Mouse (Mus musculus) right cerebral cortex, postnatal 14 days (tissue): ENCODE data around the gene Btf3.

Source experiments
- DNase-seq: peaks from one replicate; pipeline ENCODE4 v3.0.0; 2022

Gene Btf3

GRCm38 (mm10) chr13:98316480-98317245, at the start of gene Btf3:
TSS of gene Btf3 (minus strand) at chr13:98317006.
- DNase-seq: peak; percentile 95

GRCm38 (mm10) chr13:98365766-98366421, 49.1 kb upstream of the Btf3 start:
- DNase-seq: no peak

- DNase-seq: no peak
These were observed 48.3 kb upstream of the Btf3 start for GRCm38 (mm10) chr13:98365081-98365480.

- DNase-seq: no peak
These were observed 46.2 kb upstream of the Btf3 start for GRCm38 (mm10) chr13:98363046-98363445.

GRCm38 (mm10) chr13:98361161-98361560, 44.4 kb upstream of the Btf3 start:
- DNase-seq: no peak

- DNase-seq: no peak
These were observed 43.6 kb upstream of the Btf3 start for GRCm38 (mm10) chr13:98360391-98360790.

- no peak for DNase-seq
These were observed 42.5 kb upstream of the Btf3 start for GRCm38 (mm10) chr13:98359337-98359736.

GRCm38 (mm10) chr13:98358424-98359181, 41.8 kb upstream of the Btf3 start:
- no peak for DNase-seq

GRCm38 (mm10) chr13:98357433-98358423, 40.9 kb upstream of the Btf3 start:
- no peak for DNase-seq

- DNase-seq: no peak
These were observed 40.2 kb upstream of the Btf3 start for GRCm38 (mm10) chr13:98356973-98357425.

GRCm38 (mm10) chr13:98356176-98356972, 39.6 kb upstream of the Btf3 start:
- DNase-seq: no peak

- DNase-seq: no peak
These were observed 38.8 kb upstream of the Btf3 start for GRCm38 (mm10) chr13:98355559-98356111.

GRCm38 (mm10) chr13:98354871-98355558, 38.2 kb upstream of the Btf3 start:
- DNase-seq: peak; percentile 9

- no peak for DNase-seq
These were observed 37.4 kb upstream of the Btf3 start, which contains the start of gene Foxd1 for GRCm38 (mm10) chr13:98354090-98354801. TSS of gene Foxd1 (plus strand) at chr13:98354242.

GRCm38 (mm10) chr13:98353709-98354089, 36.9 kb upstream of the Btf3 start:
- DNase-seq: no peak

- DNase-seq: no peak
These were observed 35.7 kb upstream of the Btf3 start for GRCm38 (mm10) chr13:98352381-98352975.

- DNase-seq: peak; percentile 26
These were observed 34.7 kb upstream of the Btf3 start for GRCm38 (mm10) chr13:98351527-98351926.

GRCm38 (mm10) chr13:98349491-98349890, 32.7 kb upstream of the Btf3 start:
- DNase-seq: no peak

- no peak for DNase-seq
These were observed 23.7 kb upstream of the Btf3 start for GRCm38 (mm10) chr13:98340506-98340905.
